Mouse (Mus musculus): ENCODE results near the gene Gm8104. TPM values are rescaled to one million over a fixed set of nuclear protein-coding genes. Genes with fewer than 3 reads are reported as not detected.
"Not testable (repeated sequence)": the region's sequence is repeated elsewhere in the genome, so short reads cannot be mapped to it uniquely, and the experiment has no call there.

Gene Gm8104
- 0.11 TPM in 1 of 2 replicates, not detected in the other for polyA plus RNA-seq (2015; fragmentation: Nextera tagmentation; extraction: Ambion mirVana)

GRCm38 (mm10) chr14:43100301-43100700 lies at the start of gene Gm8104:
Gene Gm8104 (plus strand): TSS chr14:43100601.
- 72% methylated on average over 3 of the region's 3 CpGs for WGBS
- not testable (repeated sequence) for H3K27me3 ChIP-seq (ENCODE audit: control insufficient read depth, insufficient read depth, low read depth, low read length); ATAC-seq (ENCODE audit: low read depth); H3K9ac ChIP-seq (ENCODE audit: low read length); H3K27ac ChIP-seq (ENCODE audit: low read length); H3K4me1 ChIP-seq (replicated peaks; ENCODE audit: control insufficient read depth, insufficient read depth, low read length); H3K4me3 ChIP-seq (ENCODE audit: low read length); H3K36me3 ChIP-seq (ENCODE audit: control insufficient read depth, insufficient read depth, low read length); H3K9me3 ChIP-seq (ENCODE audit: control insufficient read depth, low read length); H3K4me2 ChIP-seq (ENCODE audit: low read depth, low read length)

GRCm38 (mm10) chr14:43058063-43058462 lies 42.3 kb upstream of the Gm8104 start:
- not testable (repeated sequence) for H3K9me3 ChIP-seq (ENCODE audit: control insufficient read depth, low read length); ATAC-seq (ENCODE audit: low read depth); H3K4me2 ChIP-seq (ENCODE audit: low read depth, low read length); H3K36me3 ChIP-seq (ENCODE audit: control insufficient read depth, insufficient read depth, low read length); H3K9ac ChIP-seq (ENCODE audit: low read length); H3K4me1 ChIP-seq (replicated peaks; ENCODE audit: control insufficient read depth, insufficient read depth, low read length); H3K27ac ChIP-seq (ENCODE audit: low read length); H3K27me3 ChIP-seq (ENCODE audit: control insufficient read depth, insufficient read depth, low read depth, low read length); H3K4me3 ChIP-seq (ENCODE audit: low read length)
- WGBS, result 78% methylated on average over 3 of the region's 3 CpGs

- 61% methylated on average over 4 of the region's 4 CpGs for WGBS
- not testable (repeated sequence) for ATAC-seq (ENCODE audit: low read depth); H3K27me3 ChIP-seq (ENCODE audit: control insufficient read depth, insufficient read depth, low read depth, low read length); H3K9me3 ChIP-seq (ENCODE audit: control insufficient read depth, low read length); H3K4me2 ChIP-seq (ENCODE audit: low read depth, low read length); H3K36me3 ChIP-seq (ENCODE audit: control insufficient read depth, insufficient read depth, low read length); H3K9ac ChIP-seq (ENCODE audit: low read length); H3K27ac ChIP-seq (ENCODE audit: low read length); H3K4me1 ChIP-seq (replicated peaks; ENCODE audit: control insufficient read depth, insufficient read depth, low read length); H3K4me3 ChIP-seq (ENCODE audit: low read length)
Observed at GRCm38 (mm10) chr14:43060179-43060578, 40.2 kb upstream of the Gm8104 start.

GRCm38 (mm10) chr14:43076543-43076942 lies 23.9 kb upstream of the Gm8104 start, which contains the start of gene Gm8094:
Gene Gm8094 (minus strand): TSS chr14:43076643.
- not testable (repeated sequence) for H3K4me3 ChIP-seq (ENCODE audit: low read length); H3K9ac ChIP-seq (ENCODE audit: low read length); H3K4me1 ChIP-seq (replicated peaks; ENCODE audit: control insufficient read depth, insufficient read depth, low read length); H3K27me3 ChIP-seq (ENCODE audit: control insufficient read depth, insufficient read depth, low read depth, low read length); H3K36me3 ChIP-seq (ENCODE audit: control insufficient read depth, insufficient read depth, low read length); H3K27ac ChIP-seq (ENCODE audit: low read length); H3K9me3 ChIP-seq (ENCODE audit: control insufficient read depth, low read length); ATAC-seq (ENCODE audit: low read depth); H3K4me2 ChIP-seq (ENCODE audit: low read depth, low read length)
- 83% methylated on average over 2 of the region's 2 CpGs for WGBS

GRCm38 (mm10) chr14:43084936-43085730 lies 15.3 kb upstream of the Gm8104 start:
- H3K4me2 ChIP-seq (ENCODE audit: low read depth, low read length); H3K36me3 ChIP-seq (ENCODE audit: control insufficient read depth, insufficient read depth, low read length); H3K27ac ChIP-seq (ENCODE audit: low read length); H3K4me1 ChIP-seq (replicated peaks; ENCODE audit: control insufficient read depth, insufficient read depth, low read length); H3K9me3 ChIP-seq (ENCODE audit: control insufficient read depth, low read length); H3K4me3 ChIP-seq (ENCODE audit: low read length); H3K27me3 ChIP-seq (ENCODE audit: control insufficient read depth, insufficient read depth, low read depth, low read length); ATAC-seq (ENCODE audit: low read depth); H3K9ac ChIP-seq (ENCODE audit: low read length): not testable (repeated sequence)
- WGBS, result 53% methylated on average over 1 of the region's 1 CpGs

- H3K27me3 ChIP-seq (ENCODE audit: control insufficient read depth, insufficient read depth, low read depth, low read length); H3K27ac ChIP-seq (ENCODE audit: low read length); H3K4me1 ChIP-seq (replicated peaks; ENCODE audit: control insufficient read depth, insufficient read depth, low read length); H3K4me3 ChIP-seq (ENCODE audit: low read length); ATAC-seq (ENCODE audit: low read depth); H3K9ac ChIP-seq (ENCODE audit: low read length); H3K4me2 ChIP-seq (ENCODE audit: low read depth, low read length); H3K9me3 ChIP-seq (ENCODE audit: control insufficient read depth, low read length); H3K36me3 ChIP-seq (ENCODE audit: control insufficient read depth, insufficient read depth, low read length): not testable (repeated sequence)
- WGBS, result 38% methylated on average over 1 of the region's 14 CpGs
Observed at GRCm38 (mm10) chr14:43089103-43089919, 11.1 kb upstream of the Gm8104 start.

GRCm38 (mm10) chr14:43119673-43120072 lies 19.3 kb downstream of the Gm8104 start:
- ATAC-seq (ENCODE audit: low read depth); H3K4me2 ChIP-seq (ENCODE audit: low read depth, low read length); H3K4me1 ChIP-seq (replicated peaks; ENCODE audit: control insufficient read depth, insufficient read depth, low read length); H3K4me3 ChIP-seq (ENCODE audit: low read length); H3K27ac ChIP-seq (ENCODE audit: low read length); H3K36me3 ChIP-seq (ENCODE audit: control insufficient read depth, insufficient read depth, low read length); H3K27me3 ChIP-seq (ENCODE audit: control insufficient read depth, insufficient read depth, low read depth, low read length); H3K9ac ChIP-seq (ENCODE audit: low read length); H3K9me3 ChIP-seq (ENCODE audit: control insufficient read depth, low read length): not testable (repeated sequence)
- 64% methylated on average over 1 of the region's 3 CpGs for WGBS

- H3K27ac ChIP-seq (ENCODE audit: low read length), result not testable (repeated sequence)
Observed at GRCm38 (mm10) chr14:43126286-43126685, 25.9 kb downstream of the Gm8104 start.

More at GRCm38 (mm10) chr14:43126286-43126685, 25.9 kb downstream of the Gm8104 start:
- not testable (repeated sequence) for H3K4me3 ChIP-seq (ENCODE audit: low read length); H3K27me3 ChIP-seq (ENCODE audit: control insufficient read depth, insufficient read depth, low read depth, low read length); H3K9ac ChIP-seq (ENCODE audit: low read length); H3K9me3 ChIP-seq (ENCODE audit: control insufficient read depth, low read length); H3K4me2 ChIP-seq (ENCODE audit: low read depth, low read length); ATAC-seq (ENCODE audit: low read depth); H3K4me1 ChIP-seq (replicated peaks; ENCODE audit: control insufficient read depth, insufficient read depth, low read length); H3K36me3 ChIP-seq (ENCODE audit: control insufficient read depth, insufficient read depth, low read length)

Measured in lung, embryonic 16.5 days (tissue).